Mouse (Mus musculus) bone marrow, adult 2 months (tissue): Measurements from ENCODE around the gene Arhgef3.

Experiments
- CTCF ChIP-seq: fragments of 200-500 bp; IDR thresholded peaks from 2 replicates; pipeline ENCODE4 v1.5.1; 2011; ENCODE audit warnings: low read length, control low read depth; ENCODE audit not compliant: control insufficient read depth, insufficient read depth
- POLR2A ChIP-seq: fragments of 200-500 bp; IDR thresholded peaks from 2 replicates; pipeline ENCODE4 v1.6.1; 2011; ENCODE audit warnings: low read depth, mild to moderate bottlenecking, control low read depth, low read length, borderline replicate concordance; ENCODE audit not compliant: control insufficient read depth

DNA sequence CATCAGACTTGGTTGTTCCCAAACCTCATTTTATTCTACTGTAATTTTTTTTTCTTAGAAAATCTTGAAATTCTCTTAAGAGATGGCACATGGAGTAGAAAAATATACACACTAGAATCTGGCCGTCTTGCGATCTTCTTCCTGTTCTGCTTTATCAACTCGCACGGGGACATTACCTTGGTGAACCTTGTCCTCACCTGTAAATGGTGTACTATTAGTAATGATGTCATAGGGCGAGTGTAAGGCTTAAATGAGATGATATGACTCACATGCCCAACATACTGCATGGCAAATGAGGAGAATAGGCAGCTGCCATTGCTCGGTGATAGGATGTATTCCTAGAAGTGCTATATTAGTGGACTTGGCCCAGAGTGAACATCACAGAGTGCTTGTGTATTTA is 49.9 kb downstream of the Arhgef3 start:
- TF ChIP-seq POLR2A (no peak), CTCF (no peak)
